Mouse (Mus musculus) WW6 (cell line): ENCODE results near the gene Inpp5e.

Experiments used
- DNase-seq: peaks from one replicate; pipeline ENCODE4 v3.0.0-alpha.2; 2013; ENCODE audit warnings: low read depth, low spot score

The Inpp5e gene

DNA sequence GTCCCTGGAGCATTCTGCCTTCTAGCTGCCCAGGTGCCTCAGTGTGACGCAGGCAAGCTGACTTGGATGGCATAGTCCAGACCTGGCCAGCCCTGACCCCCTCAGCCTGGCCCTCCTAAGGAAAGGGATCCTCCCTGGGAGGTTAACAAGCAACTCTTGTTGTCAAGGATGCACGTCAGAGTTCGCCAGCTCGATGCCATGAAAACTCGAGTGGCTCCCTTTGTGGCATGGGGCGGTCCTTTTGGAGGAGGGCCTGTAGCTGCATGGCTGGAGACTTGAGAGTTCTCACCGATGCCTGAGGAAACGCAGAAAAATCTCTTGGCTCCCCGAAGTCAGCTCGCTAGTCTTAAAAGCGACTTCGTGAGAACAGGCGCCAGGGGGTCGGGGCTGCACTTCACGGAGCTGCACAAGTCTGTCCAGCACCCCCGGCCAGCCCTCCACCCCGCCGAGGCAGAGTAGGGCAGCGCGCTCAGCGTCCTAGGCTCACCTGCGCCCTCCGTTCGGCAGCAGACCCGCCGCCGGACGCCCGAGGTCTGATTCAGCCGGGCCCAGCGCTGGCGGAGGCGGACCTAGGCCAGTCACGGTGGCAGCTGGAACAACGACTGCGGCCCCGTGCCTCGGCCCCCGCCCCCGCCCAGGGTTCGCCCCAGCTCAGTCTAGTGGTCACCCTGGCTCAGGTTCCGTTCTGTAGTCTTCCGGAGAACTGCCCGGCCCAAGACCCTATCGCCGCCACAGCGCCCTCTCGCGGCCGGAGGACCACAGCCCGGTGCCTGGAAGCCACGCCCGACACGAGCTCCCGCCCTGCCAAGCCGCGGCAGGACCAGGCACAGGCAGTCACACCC is at the start of gene Inpp5e:
Gene Inpp5e, minus strand, starts transcription at position 689 of the 842 bp plus-strand sequence.
- peak; percentile 80 for DNase-seq

DNA sequence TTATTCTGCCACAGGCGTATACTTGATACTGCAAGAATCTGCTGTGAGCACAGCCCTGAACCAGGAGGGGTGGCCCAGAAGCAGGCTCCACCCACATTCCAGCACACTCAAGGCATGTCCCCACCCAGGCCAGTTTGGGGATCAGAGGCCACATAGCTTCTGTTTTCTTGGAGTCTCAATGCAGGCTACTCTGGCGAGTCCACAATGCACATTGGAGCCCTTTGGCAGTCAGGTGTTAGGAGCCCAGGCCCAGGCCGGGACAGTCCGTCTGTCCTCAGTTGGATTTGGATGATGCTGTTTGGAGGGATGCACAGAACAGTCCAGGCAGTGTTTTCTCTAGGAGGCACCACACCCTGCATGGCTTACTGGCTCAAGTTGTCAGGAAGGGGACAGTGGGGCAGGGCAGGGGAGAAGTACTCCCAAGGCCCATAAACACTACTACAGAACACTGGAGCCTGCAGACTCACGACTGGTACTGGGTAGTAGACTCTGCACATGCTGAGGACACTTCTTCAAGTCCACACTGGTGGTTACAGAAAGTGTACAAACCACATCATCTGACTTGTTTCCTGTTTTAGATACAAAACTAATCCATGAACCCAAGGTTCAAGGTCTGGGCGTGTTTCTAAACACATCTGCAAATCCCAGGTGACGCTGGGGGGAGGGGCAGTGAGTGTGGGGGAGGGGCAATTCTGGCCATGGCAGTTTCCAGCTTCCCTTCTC is 49.6 kb upstream of the Inpp5e start:
- no peak for DNase-seq

DNA sequence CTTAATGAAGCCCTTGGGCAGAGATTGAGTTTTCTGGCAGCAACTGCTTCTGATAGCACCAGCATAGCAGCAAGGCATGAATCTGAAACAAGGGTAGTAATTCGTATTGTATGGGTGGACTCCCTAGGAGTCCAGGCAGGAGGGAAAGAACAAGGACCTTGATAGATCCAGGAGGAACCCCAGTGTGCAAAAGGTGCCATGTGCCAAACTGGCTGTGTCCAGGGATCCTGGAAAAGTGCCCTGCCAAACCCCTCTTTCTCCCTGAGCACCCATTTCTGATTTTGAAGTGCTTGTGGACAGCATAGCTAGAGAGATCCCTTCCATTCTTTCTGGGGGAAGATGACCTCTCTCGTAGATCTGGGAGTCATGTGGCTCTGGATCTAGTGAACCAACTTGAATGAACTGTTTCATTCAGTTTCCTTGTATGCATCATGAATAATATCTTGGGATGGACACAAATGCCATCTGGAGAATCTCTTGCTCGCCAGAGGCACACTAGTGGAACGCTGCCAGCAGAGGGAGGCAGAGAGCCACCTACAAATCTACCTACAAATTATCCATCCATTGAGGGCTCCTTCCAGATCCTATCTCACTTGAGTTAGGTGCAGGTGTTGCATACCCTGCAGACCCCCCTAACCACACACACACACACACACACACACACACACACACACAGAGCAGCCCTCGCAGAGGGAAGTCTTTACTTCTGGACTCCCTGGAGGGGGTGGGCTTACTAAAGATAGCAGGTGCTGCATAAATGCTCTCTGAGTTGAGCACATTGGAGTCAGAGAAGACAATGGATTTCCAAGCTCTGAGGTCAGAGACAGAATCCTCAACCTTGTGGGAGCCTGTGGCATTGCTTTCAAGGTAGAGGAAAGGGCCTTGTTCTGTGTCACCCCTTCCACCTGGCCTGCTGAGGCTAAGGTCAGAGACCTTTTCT is 40.4 kb upstream of the Inpp5e start:
- DNase-seq = no peak

- DNase-seq = no peak
Observed at GRCm38 (mm10) chr2:26447451-26447850, 38.4 kb upstream of the Inpp5e start.

DNA sequence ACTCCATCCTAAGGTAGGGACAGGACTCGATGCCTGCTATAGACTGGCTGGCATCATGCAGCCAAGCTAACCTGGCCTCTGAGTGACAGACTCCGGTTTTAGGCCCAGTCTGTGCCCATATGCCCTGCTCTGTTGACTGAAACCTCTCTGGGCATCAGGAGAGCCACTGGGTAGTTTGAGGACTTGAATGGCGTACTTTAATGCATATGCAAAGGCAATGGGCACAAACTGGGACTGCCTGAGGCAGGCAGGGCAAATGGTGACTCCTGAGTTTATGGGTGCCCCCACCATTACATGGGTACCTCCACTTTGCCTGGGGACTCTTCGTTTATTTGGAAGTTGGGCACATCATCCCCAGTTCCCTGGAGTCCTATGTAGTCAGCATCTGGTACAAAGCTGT is 37.7 kb upstream of the Inpp5e start:
- no peak for DNase-seq

- no peak for DNase-seq
Observed at GRCm38 (mm10) chr2:26445666-26446445, 36.9 kb upstream of the Inpp5e start.

GRCm38 (mm10) chr2:26444946-26445665 is 36.1 kb upstream of the Inpp5e start, which contains the start of gene Sec16a:
Gene Sec16a, minus strand, starts transcription at chr2:26445216.
- peak; percentile 100 for DNase-seq

- no peak for DNase-seq
Observed at GRCm38 (mm10) chr2:26444368-26444767, 35.4 kb upstream of the Inpp5e start.

DNA sequence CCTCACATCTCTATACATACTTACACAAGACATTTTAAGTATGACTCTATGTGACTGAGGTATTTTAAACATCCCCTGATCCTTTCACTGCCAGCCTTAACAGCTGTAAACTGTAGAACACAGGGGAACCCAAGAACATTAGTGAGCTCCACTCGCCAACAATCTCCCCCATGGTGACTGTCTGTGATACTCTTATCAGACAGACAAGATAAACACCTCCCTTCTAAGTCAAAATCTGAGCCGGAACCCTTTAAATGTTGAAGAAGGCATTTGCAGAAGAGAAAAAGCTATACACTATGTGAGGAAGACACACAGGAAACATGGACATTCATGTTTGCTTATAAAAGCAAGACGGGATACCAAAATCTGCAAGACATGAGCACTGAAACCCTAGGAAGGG is 34.9 kb upstream of the Inpp5e start:
- no peak for DNase-seq

GRCm38 (mm10) chr2:26442843-26443242 is 33.8 kb upstream of the Inpp5e start:
- no peak for DNase-seq

DNA sequence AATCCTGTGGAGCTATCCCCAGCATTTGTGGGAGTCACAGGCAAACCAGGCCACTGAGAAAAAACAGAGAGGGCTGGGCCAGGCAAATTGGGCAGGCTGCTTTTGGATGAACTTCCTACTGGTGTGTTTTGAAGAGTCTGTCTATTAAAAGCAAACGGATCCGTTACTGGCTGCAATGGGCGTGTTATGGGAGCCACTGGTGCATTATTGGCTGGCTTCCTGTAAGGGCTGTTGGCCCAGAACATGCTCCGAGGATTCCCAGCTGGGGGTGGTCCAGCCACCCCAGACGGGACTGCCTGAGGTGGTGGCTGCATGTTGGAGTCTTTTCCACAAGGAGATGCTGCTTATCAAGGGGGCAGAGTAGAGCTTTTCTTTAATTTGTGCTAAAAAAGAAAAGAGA is 32.7 kb upstream of the Inpp5e start:
- DNase-seq = no peak

GRCm38 (mm10) chr2:26441261-26441660 is 32.3 kb upstream of the Inpp5e start:
- no peak for DNase-seq

GRCm38 (mm10) chr2:26439671-26440070 is 30.7 kb upstream of the Inpp5e start:
- DNase-seq = no peak

GRCm38 (mm10) chr2:26438373-26438772 is 29.4 kb upstream of the Inpp5e start:
- no peak for DNase-seq

DNA sequence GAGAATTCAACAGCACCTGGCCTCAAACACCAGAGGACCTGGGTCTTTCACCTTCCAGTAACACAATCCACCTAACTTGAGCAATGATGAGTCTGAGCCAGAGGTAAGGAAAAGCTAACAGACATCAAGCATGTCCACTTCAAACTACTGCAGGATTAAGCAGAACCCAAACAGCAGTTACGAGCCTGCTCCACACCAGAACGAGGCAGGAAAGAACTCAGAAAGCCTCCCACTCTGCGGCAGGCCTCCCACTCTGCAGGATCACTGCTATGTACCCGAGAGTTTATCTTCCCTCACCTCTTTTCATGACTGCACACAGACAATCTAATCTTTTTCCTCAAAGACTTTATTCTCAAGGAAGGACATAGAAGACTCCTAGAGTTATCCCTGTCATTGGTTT is 28.2 kb upstream of the Inpp5e start:
- DNase-seq = no peak

GRCm38 (mm10) chr2:26434791-26435572 is 26.0 kb upstream of the Inpp5e start:
- no peak for DNase-seq

GRCm38 (mm10) chr2:26429851-26430250 is 20.8 kb upstream of the Inpp5e start:
- DNase-seq = no peak

- no peak for DNase-seq
Observed at GRCm38 (mm10) chr2:26424541-26424940, 15.5 kb upstream of the Inpp5e start.

- DNase-seq = no peak
Observed at GRCm38 (mm10) chr2:26423086-26423485, 14.1 kb upstream of the Inpp5e start.
